Mouse (Mus musculus) MEL (cell line): ENCODE measurements around the gene Egfl7.

Experiments used
- CHD1 ChIP-seq: IDR thresholded peaks from 2 replicates; pipeline ENCODE4 v1.6.1; 2012; ENCODE audit warnings: low read depth, mild to moderate bottlenecking, inconsistent platforms, low read length, improper control_type of control experiment
- CHD2 ChIP-seq: IDR thresholded peaks from 2 replicates; pipeline ENCODE4 v1.6.1; 2011; ENCODE audit warnings: low read length, improper control_type of control experiment
- CTCF ChIP-seq, 3 experiments: IDR thresholded peaks in 2 of 3; conservative IDR thresholded peaks in 1 of 3; 2 replicates each; pipeline ENCODE4 v1.5.1; 2011 to 2012; ENCODE audit warnings: low read length in 3 of 3, low read depth in 2 of 3, mild to moderate bottlenecking in 2 of 3, improper control_type of control experiment in 1 of 3, inconsistent platforms in 1 of 3, mixed read lengths in 1 of 3, moderate library complexity in 1 of 3; ENCODE audit not compliant: control insufficient read depth in 1 of 3, insufficient read depth in 1 of 3, poor library complexity in 1 of 3, severe bottlenecking in 1 of 3
- EP300 ChIP-seq, 2 experiments: IDR thresholded peaks; 2 replicates each; pipeline ENCODE4 v1.6.1; 2011; ENCODE audit warnings: improper control_type of control experiment in 2 of 2, low read length in 2 of 2, low read depth in 1 of 2, mild to moderate bottlenecking in 1 of 2
- HCFC1 ChIP-seq: IDR thresholded peaks from 2 replicates; pipeline ENCODE4 v1.6.1; 2012; ENCODE audit warnings: low read depth, mild to moderate bottlenecking, inconsistent platforms, low read length, improper control_type of control experiment, moderate library complexity
- MAX ChIP-seq: IDR thresholded peaks from 2 replicates; pipeline ENCODE4 v1.6.1; 2011; ENCODE audit warnings: low read length, improper control_type of control experiment
- MAZ ChIP-seq: IDR thresholded peaks from 2 replicates; pipeline ENCODE4 v1.6.1; 2012; ENCODE audit warnings: low read depth, mild to moderate bottlenecking, inconsistent platforms, low read length, improper control_type of control experiment
- POLR2A ChIP-seq, 2 experiments: IDR thresholded peaks; 2 replicates each; pipeline ENCODE4 v1.6.1; 2011 to 2012; ENCODE audit warnings: low read length in 2 of 2, mild to moderate bottlenecking in 2 of 2, control low read depth in 1 of 2, improper control_type of control experiment in 1 of 2, low read depth in 1 of 2, moderate library complexity in 1 of 2; ENCODE audit not compliant: control insufficient read depth in 1 of 2, insufficient read depth in 1 of 2, poor library complexity in 1 of 2
- RAD21 ChIP-seq: IDR thresholded peaks from 2 replicates; pipeline ENCODE4 v1.6.1; 2011; ENCODE audit warnings: mild to moderate bottlenecking, low read depth, low read length, improper control_type of control experiment
- SIN3A ChIP-seq: IDR thresholded peaks from 2 replicates; pipeline ENCODE4 v1.6.1; 2012; ENCODE audit warnings: low read length, improper control_type of control experiment, inconsistent platforms

GRCm38 (mm10) chr2:26573396-26573795 is 6.4 kb upstream of the Egfl7 start:
- TF ChIP-seq SIN3A = no peak
- TF ChIP-seq CTCF (IDR thresholded peaks at IDR 0.05 in 2 of 3, conservative IDR thresholded peaks at IDR 0.05 in 1 of 3; ENCODE audit: control insufficient read depth in 1 of 3, insufficient read depth in 1 of 3, low read depth in 2 of 3, low read length in 3 of 3, poor library complexity in 1 of 3, severe bottlenecking in 1 of 3) = no peak
- no peak for TF ChIP-seq RAD21
- TF ChIP-seq CHD2 = no peak
- TF ChIP-seq POLR2A (IDR thresholded peaks at IDR 0.05; ENCODE audit: control insufficient read depth in 1 of 2, insufficient read depth in 1 of 2, low read depth in 1 of 2, low read length in 2 of 2, poor library complexity in 1 of 2) = no peak
- TF ChIP-seq MAX = no peak
- TF ChIP-seq EP300 (IDR thresholded peaks at IDR 0.05; ENCODE audit: low read depth in 1 of 2, low read length in 2 of 2) = no peak
- no peak for TF ChIP-seq MAZ
- no peak for TF ChIP-seq HCFC1
- TF ChIP-seq CHD1 = no peak
